Mouse (Mus musculus): ENCODE measurements at regions not wholly inside any gene's neighbourhood (a gene's known extent, or its start where the extent isn't known, plus 50 kb on each side); places are given as distances from the start of the nearest gene placed in this dataset.
"Not testable (repeated sequence)": the region's sequence is repeated elsewhere in the genome, so short reads cannot be mapped to it uniquely, and the experiment has no call there.

GRCm38 (mm10) chr14:47926416-47926815 lies 194.2 kb upstream of the Peli2 start:
- no peak for DNase-seq

DNA sequence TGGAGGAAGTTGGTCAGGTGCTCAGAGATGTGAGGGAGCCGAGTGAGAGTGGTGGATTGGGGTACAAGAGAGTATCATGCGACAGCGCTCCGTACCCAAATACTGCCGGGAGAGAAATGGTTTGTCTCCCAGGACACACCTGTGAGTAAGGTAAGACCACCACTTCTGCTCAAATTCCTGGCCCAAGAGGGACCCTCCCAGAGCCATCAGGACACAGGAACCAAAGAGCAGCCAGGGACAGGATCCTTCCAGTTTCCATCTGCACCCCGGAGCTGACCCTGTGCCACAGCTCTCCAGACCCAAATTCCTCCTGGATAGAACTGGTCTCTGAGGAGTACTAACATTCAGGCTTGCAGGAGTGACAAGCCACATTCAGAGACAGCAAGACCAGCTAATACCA lies 185.2 kb upstream of the Peli2 start:
- DNase-seq = no peak

GRCm38 (mm10) chr14:47937081-47937651 lies 183.5 kb upstream of the Peli2 start:
- peak; percentile 26 for DNase-seq

GRCm38 (mm10) chr14:47939781-47940590 lies 180.6 kb upstream of the Peli2 start:
- no peak for DNase-seq

DNA sequence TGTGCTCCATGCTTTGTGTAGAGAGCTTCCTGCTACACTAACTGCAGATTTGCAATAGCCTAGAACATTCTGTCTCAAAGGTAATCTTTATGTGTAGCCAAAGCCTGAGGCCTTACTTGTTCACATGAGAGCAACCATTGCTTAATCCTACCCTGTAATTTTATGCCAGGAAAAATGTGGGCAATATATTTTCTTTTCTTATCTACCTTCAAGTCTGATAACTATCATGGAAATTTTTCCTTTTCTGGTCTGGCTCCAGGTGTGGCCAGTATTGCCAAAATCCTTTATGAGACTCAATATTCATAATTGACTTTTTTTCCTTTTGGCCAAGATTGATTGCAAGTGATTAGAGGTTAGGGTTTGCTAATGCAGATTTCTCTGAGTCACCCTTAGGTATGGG lies 178.0 kb upstream of the Peli2 start:
- DNase-seq = no peak

GRCm38 (mm10) chr14:47944595-47944994 lies 176.0 kb upstream of the Peli2 start:
- DNase-seq = no peak

DNA sequence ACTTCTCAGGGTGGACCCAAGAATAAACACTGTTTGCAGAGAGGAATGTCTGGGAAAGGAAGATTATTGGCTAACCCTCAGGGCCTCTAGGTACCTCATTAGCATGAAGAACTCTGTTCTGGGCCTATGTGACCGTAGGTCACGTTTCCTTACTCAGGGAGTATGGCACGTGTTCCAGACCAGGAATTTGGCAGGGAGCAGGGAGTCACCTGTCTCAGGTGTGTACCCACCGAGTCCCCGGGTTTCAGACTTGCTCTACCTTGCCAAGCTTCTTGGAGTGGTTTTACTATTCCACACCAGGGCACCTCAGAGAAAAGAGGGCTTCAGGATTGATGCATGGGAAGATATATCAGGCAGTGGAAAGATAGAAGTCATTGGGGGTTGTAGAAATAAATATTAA lies 169.6 kb upstream of the Peli2 start:
- DNase-seq = no peak

DNA sequence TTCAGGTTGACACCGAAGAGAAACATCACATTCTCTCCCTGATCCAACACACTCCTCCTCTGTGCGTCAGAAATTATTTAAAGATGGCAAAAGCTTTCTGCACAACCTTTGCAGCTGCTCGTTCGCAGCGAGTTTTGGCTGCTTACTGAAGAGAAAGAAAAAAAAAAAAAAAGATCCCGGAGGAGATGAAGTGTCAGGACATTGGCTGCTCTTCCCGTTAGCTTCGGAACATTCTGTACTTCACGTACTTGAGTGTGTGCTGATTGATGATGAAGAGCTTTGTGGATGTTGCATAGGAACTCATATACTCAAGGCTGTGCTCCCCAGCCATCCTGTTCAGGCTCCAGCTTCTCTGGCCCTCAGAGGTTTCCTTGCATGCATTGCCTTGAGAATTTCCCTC lies 162.5 kb upstream of the Peli2 start:
- DNase-seq = peak; percentile 44

- DNase-seq = no peak
These were observed 161.0 kb upstream of the Peli2 start for GRCm38 (mm10) chr14:47959366-47960280.

- not testable (repeated sequence) for DNase-seq
These were observed 155.8 kb upstream of the Peli2 start for GRCm38 (mm10) chr14:47964806-47965205.

DNA sequence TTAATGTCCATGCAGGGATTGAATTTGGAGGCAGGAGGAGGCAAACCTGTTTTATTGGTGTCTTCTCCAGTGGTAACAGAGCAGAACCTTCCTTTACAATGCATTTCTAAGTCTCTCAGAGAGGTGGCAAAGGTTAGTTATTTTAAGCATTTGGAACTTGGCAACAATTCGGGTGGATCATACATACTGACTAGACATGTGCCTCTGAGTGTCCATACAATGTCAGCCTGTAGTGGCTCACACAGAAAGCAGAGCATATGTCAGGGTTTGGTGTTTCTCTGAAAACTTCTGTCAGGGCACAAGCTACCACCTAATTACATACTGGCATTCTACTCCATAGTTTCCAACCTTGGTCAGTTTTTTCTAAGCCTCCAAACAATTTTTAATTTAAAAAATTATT lies 150.8 kb upstream of the Peli2 start:
- DNase-seq = no peak

DNA sequence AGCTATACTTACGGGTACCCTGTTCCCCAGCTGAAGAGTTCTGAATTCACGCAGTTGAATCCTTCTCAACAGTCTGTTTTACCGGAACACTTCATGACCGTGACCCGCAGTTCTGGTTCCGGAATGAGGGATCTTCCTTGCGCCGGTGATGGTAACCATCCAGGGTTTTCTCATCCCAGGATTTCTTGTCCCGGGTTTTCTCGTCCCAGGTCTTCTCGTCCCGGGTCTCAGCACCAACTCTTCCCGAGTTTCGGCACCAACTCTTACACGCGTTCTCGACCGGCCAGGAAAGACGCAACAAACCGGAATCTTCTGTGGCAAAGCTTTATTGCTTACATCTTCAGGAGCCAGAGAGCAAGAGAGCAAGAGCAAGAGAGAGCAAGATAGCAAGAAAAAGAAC lies 147.5 kb upstream of the Peli2 start:
- not testable (repeated sequence) for DNase-seq

DNA sequence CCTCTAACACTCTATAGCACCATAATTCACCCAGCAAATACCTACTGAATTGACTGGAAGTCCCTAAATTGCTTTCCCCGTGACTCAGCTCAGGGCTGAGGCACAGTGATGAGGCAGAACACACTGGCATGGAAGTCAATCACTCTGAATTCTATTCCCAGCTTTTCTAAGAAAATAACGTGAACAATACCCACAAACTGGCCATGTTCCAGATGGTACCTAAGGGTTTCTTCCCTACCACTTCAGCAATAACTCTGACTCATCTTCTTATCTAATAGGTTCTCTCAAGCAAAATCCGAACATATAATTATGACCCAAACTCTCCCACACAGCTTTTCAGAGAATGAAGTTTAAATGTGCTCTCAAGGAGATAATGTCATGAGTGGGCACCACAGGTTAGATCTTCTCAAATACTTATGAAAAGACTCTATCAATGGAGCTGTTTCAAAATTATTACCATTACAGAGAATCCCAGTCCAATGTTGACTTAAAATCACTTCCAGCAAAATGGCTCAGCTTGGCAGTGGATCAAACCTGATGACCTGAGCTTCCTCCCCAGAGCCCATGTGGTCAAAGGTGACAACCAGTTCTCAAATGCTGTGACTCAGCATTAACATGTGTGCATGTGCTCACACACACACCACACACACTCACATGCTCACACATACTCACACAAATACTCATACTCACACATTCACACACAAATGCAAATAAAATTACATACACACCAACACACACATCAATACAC lies 137.5 kb upstream of the Peli2 start:
- DNase-seq = no peak

GRCm38 (mm10) chr14:47986483-47986882 lies 134.1 kb upstream of the Peli2 start:
- DNase-seq = peak; percentile 68

- DNase-seq = no peak
These were observed 133.7 kb upstream of the Peli2 start for GRCm38 (mm10) chr14:47986941-47987340.

GRCm38 (mm10) chr14:47987392-47988075 lies 133.1 kb upstream of the Peli2 start:
- DNase-seq = peak; percentile 36

- DNase-seq = no peak
These were observed 132.5 kb upstream of the Peli2 start for GRCm38 (mm10) chr14:47988131-47988530.

DNA sequence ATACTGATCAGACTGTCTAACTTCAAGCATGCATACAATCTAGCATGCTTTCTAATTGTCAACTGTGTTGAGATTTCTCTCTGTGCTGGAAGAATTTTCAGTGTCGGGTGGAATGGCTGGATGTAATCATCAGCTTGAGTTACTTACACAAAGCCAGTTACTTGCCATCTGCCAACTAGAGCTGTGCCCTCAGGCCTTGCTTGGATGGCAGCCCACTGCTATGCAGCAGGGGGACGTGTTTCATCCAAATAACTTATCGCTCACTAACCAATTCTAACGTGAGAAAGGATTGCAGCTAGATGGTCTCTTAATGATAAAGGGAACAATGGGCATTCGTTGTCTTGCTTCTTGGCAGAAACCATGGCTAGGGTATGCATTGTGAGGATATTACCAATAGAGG lies 131.3 kb upstream of the Peli2 start:
- DNase-seq = no peak

DNA sequence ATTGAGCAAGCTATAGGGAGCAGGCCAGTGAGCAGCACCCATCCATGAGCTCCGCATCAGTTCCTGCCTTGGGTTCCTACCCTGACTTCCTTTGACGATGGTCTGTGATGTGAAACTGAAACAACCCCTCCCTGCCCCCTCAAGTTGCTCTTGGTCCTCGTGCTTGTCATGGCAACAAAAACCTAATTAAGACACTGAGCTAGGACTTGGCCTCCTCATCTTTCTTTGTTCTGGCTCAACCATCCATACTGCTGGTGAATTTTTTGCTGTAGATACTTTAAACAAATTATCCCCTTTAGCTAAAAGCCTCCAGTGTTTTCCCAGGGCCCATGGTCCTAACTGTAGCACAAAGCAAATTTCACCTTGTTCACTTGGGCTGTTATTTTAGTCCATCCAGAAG lies 129.9 kb upstream of the Peli2 start:
- DNase-seq = no peak

DNA sequence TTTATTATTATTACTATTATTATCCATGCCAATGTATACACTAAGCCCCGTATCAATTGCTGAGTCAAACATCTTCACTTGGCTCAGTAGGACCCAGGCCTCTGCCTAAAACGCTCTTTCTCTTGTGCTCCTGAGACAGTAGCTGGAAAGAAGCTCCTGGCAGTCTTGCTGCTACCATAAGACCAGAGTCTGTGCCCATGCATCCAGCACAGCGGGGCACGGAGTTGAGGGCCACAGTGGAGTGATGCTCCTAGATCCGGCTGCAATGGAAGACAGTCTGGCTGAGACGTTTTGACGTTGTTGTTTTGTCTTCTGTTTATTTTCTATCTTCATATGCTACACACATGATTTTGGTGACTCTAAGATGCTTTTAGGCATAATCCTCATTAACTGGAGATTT lies 129.1 kb upstream of the Peli2 start:
- no peak for DNase-seq

DNA sequence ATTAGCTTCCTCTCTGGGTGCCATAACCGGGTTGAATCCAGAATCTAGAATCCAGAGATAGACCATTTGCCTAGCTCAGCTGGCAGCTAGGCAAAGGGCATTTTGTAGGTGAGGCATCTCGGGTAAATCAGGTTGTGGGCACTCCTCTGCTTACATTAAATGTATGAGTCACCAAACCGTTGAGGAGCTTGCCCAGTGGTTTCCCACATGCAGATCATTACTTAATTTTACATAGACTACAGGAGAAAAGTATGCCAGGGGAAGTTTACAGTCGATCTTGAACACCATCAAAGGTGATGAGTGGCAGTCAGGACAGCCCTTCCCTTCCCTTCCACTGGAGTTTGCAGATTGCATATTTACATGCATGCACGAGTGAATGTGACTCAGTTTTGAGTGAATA lies 128.5 kb upstream of the Peli2 start:
- no peak for DNase-seq

- DNase-seq = no peak
These were observed 127.8 kb upstream of the Peli2 start for GRCm38 (mm10) chr14:47992851-47993250.

Measured in gastrocnemius, postnatal 25 days (tissue).